Mouse (Mus musculus): Measurements from ENCODE around the gene Gm20825. TPM values are rescaled to one million over a fixed set of nuclear protein-coding genes. Genes with fewer than 3 reads are reported as not detected.
"Not testable (repeated sequence)": the region's sequence is repeated elsewhere in the genome, so short reads cannot be mapped to it uniquely, and the experiment has no call there.

The Gm20825 gene
- polyA plus RNA-seq (2012; rRNA removed), result not detected in 2 replicates

GRCm38 (mm10) chrY:8071407-8071806, at the start of gene Gm20825:
Gm20825 (minus strand) TSS chrY:8071507.
- H3K27ac ChIP-seq (ENCODE audit: insufficient read depth, low read length); DNase-seq; H3K27me3 ChIP-seq (ENCODE audit: control insufficient read depth, insufficient read depth, low read length); H3K4me3 ChIP-seq (replicated peaks; ENCODE audit: insufficient read depth, low read depth, low read length); H3K4me1 ChIP-seq (ENCODE audit: control insufficient read depth, insufficient read depth, low read length): not testable (repeated sequence)
- 78% methylated on average over 2 of the region's 4 CpGs for WGBS

Other genes with a start within 250 kb of the Gm20825 start
- not detected in 2 replicates for gene Gm29049, start 74.3 kb downstream of the Gm20825 start, polyA plus RNA-seq (2012; rRNA removed)
- not detected in 2 replicates for gene Gm20824, start 186.4 kb upstream of the Gm20825 start, polyA plus RNA-seq (2012; rRNA removed)